Mouse (Mus musculus): ENCODE data around the gene Srarp.

Gene Srarp

DNA sequence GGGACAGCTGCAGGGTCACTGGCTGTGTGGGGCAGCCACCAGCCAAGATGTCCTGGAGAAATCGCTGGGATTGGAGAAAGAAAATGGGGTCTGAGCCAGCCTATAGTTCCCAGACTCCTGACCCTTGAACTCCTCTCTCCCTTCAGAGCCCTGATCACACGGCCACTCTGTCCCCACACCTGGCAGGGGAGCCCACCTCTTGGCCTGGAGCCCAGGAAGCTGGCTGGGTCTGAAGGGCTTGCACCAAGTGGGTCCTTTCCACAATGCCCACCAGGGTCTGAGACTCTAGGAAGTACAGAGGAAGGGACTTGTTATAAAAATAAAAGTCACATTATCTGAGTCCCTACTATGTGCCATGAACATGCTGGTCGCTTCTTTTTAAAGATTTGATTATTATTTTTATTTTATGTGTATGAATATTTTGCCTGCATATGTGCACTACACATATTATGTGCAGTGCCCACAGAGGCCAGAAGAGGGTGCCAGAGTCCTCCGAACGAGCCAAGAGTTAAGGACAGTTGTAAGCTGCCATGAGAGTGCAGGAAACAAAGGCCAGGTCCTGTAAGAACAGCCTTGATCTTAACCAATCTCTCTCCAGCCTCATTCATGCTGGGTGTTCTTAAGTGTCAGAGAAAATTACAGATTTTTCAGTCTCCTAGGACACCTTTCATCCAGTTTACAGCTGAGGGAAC, 48.7 kb downstream of the Srarp start:
- DNase-seq: peak; percentile 60

DNA sequence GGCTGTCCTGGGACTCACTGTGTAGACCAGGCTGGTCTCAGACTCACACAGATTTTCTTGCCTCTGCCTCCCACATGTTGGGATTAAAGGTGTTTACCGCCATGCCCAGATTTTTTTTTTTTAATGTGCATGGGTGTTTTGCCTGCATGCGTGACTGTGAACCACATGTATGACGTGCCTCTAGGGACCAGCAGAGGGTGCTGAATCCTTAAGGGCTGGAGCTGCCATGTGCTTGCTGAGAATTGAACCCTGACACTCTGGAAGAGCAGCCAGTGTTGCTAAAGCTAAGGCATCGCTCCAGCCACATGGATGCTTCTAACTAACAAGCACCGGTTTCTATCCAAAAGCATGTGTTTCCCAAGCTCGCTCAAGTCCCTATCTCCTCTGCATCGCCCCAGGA, 49.8 kb downstream of the Srarp start:
- no peak for DNase-seq

GRCm38 (mm10) chr4:141385275-141385674, 50.6 kb downstream of the Srarp start:
- DNase-seq: peak; percentile 60
